In the genomic region with DNA sequence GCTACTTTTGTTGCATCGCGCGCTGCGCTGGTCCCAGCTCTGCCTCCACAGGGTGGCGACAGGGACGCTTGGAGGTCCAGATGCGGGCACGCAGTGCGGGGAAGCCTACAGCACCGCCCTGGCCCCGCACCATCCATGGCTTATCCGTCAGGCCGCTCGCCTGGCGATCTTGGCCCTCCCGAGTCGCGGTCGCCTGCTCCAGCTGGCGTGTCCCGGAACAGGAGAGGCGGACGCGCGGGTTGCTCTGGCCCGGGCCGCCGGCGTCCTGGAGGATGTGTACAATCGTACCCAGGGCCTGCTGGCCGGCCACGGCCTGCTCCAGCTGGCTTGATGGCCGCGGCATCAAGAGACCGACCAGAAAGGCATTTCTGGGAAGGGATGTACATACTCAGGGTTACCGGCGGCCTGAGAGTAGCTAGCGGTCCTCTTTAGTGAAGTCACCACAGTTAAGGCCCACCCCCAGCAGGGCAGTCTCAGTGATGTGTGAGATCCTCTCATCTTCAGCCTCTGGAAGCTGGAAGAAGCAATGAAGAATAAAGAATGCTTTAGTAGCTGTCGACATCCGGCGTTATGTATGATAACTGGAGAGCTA, we compare ENCODE assay signal across 9 mouse cellular contexts. TPM values are rescaled to one million over a fixed set of nuclear protein-coding genes. Genes with fewer than 3 reads are reported as not detected.
DNase-seq lines count a peak whose midpoint lies in the region; ATAC-seq lines count a peak whose summit lies in the region.
"Had no signal": no experiment of that assay in that cellular context is flagged by ENCODE, and none has a peak within 500 bp of the region (broad histone marks: within the 10 kb centered on the region; RNA-seq: fewer than 3 reads in every experiment).

No protein-coding gene starts in this region.

- peaks cover 15% of the 10 kb centered on the region for H3K4me1 ChIP-seq in embryonic facial prominence, embryonic 10.5 days
- peaks cover 11% of the 10 kb centered on the region for H3K4me1 ChIP-seq in heart, embryonic 12.5 days (replicated peaks)
- 0 out of 2 replicates have a peak, but pooled peaks cover 7% of the 10 kb centered on the region for H3K4me1 ChIP-seq in midbrain, embryonic 12.5 days

- DNase-seq in ovary, postnatal 36 days (ENCODE audit: low spot score) = peak; percentile 48
- DNase-seq in ovary, adult 18-20 months (ENCODE audit: low spot score) = no peak
- peak; percentile 71 for DNase-seq in embryonic facial prominence, embryonic 10.5 days (ENCODE audit: low spot score)
- DNase-seq in kidney, postnatal 25 days = peak; percentile 40 to 60
- no peak for DNase-seq in layer of hippocampus, adult 9-10 months (ENCODE audit: low spot score)
- DNase-seq in left cerebral cortex, postnatal 25 days (ENCODE audit: low spot score in 2 of 2) = no peak

- ATAC-seq in heart, embryonic 12.5 days (ENCODE audit: insufficient number of reproducible peaks, low FRiP score) = peak; percentile 61; the same call in 1 of the 2 replicates
- ATAC-seq in midbrain, embryonic 12.5 days (ENCODE audit: low FRiP score, low read depth) = peak; percentile 47
- ATAC-seq: Patski had no signal

- H3K9ac ChIP-seq in heart, embryonic 12.5 days = peak overlapping the region; percentile 68
- peak overlapping the region; percentile 54 for H3K9ac ChIP-seq in midbrain, embryonic 12.5 days (replicated peaks)

- WGBS in embryonic facial prominence, embryonic 10.5 days = 9% methylated on average over 41 of the region's 41 CpGs
- WGBS in heart, embryonic 12.5 days = 6% methylated on average over 41 of the region's 41 CpGs
- WGBS in midbrain, embryonic 12.5 days = 10% methylated on average over 41 of the region's 41 CpGs

- no peaks in the 10 kb centered on the region for H3K9me3 ChIP-seq in embryonic facial prominence, embryonic 10.5 days
- no peaks in the 10 kb centered on the region for H3K9me3 ChIP-seq in heart, embryonic 12.5 days (replicated peaks)
- H3K9me3 ChIP-seq in midbrain, embryonic 12.5 days = no peaks in the 10 kb centered on the region

- peak overlapping the region; percentile 48 for H3K4me3 ChIP-seq in embryonic facial prominence, embryonic 10.5 days
- peak overlapping the region; percentile 39 for H3K4me3 ChIP-seq in heart, embryonic 12.5 days
- peak overlapping the region; percentile 29 for H3K4me3 ChIP-seq in midbrain, embryonic 12.5 days

- H3K36me3 ChIP-seq in embryonic facial prominence, embryonic 10.5 days (replicated peaks) = no peaks in the 10 kb centered on the region
- H3K36me3 ChIP-seq in heart, embryonic 12.5 days = no peaks in the 10 kb centered on the region
- H3K36me3 ChIP-seq in midbrain, embryonic 12.5 days = no peaks in the 10 kb centered on the region

- peak overlapping the region; percentile 79 for H3K27ac ChIP-seq in embryonic facial prominence, embryonic 10.5 days (replicated peaks)
- H3K27ac ChIP-seq in heart, embryonic 12.5 days (ENCODE audit: poor library complexity, severe bottlenecking) = peak overlapping the region; percentile 36; the same call in 1 of the 2 replicates
- peak overlapping the region; percentile 54 for H3K27ac ChIP-seq in midbrain, embryonic 12.5 days (replicated peaks)

- intact Hi-C loops in left cerebral cortex, postnatal 25 days (cut with DNase I) = no loop called here

- peaks cover 27% of the 10 kb centered on the region for H3K27me3 ChIP-seq in embryonic facial prominence, embryonic 10.5 days (replicated peaks; ENCODE audit: low read depth, poor library complexity, severe bottlenecking)
- 0 out of 2 replicates have a peak, but pooled peaks cover 4% of the 10 kb centered on the region for H3K27me3 ChIP-seq in heart, embryonic 12.5 days (replicated peaks)
- peaks cover 18% of the 10 kb centered on the region for H3K27me3 ChIP-seq in midbrain, embryonic 12.5 days
- H3K27me3 ChIP-seq: Patski had no signal

- H3K4me2 ChIP-seq in heart, embryonic 12.5 days = peak overlapping the region; percentile 67
- peak overlapping the region; percentile 46 for H3K4me2 ChIP-seq in midbrain, embryonic 12.5 days (replicated peaks)

RNA-seq across cellular contexts. Expression of a gene that starts 1.3 kb away (rescaled TPM):
- polyA plus RNA-seq in embryonic facial prominence, embryonic 10.5 days (2016; fragmentation: Nextera tagmentation; extraction: Ambion mirVana) = 0.43 and 0.44 TPM in 2 replicates
- polyA plus RNA-seq in heart, embryonic 12.5 days (2016; fragmentation: Nextera tagmentation; extraction: Ambion mirVana) = 0.23 and 0.65 TPM in 2 replicates
- 0.26 TPM in 1 of 2 replicates, not detected in the other for polyA plus RNA-seq in midbrain, embryonic 12.5 days (2016; fragmentation: Nextera tagmentation; extraction: Ambion mirVana)
- not detected for total RNA-seq in left cerebral cortex, postnatal 25 days (2021)
- polyA plus RNA-seq: Patski had no signal

RNA-seq across cellular contexts. Expression of a gene that starts 4.9 kb away (rescaled TPM):
- polyA plus RNA-seq in embryonic facial prominence, embryonic 10.5 days (2016; fragmentation: Nextera tagmentation; extraction: Ambion mirVana) = 1,123 and 1,132 TPM in 2 replicates
- polyA plus RNA-seq in heart, embryonic 12.5 days (2016; fragmentation: Nextera tagmentation; extraction: Ambion mirVana) = 575 and 577 TPM in 2 replicates
- 774 and 783 TPM in 2 replicates for polyA plus RNA-seq in midbrain, embryonic 12.5 days (2016; fragmentation: Nextera tagmentation; extraction: Ambion mirVana)
- total RNA-seq in left cerebral cortex, postnatal 25 days (2021) = 100 to 1,000 TPM; 172 to 186 TPM

RNA-seq across cellular contexts. Expression of a gene that starts 5.9 kb away (rescaled TPM):
- polyA plus RNA-seq in embryonic facial prominence, embryonic 10.5 days (2016; fragmentation: Nextera tagmentation; extraction: Ambion mirVana) = not detected in 2 replicates
- 0.30 and 0.54 TPM in 2 replicates for polyA plus RNA-seq in heart, embryonic 12.5 days (2016; fragmentation: Nextera tagmentation; extraction: Ambion mirVana)
- not detected in 2 replicates for polyA plus RNA-seq in midbrain, embryonic 12.5 days (2016; fragmentation: Nextera tagmentation; extraction: Ambion mirVana)
- not detected for total RNA-seq in left cerebral cortex, postnatal 25 days (2021)
- polyA plus RNA-seq: Patski had no signal

RNA-seq across cellular contexts. Expression of a gene that starts 12.5 kb away (rescaled TPM):
- not detected in 2 replicates for polyA plus RNA-seq in embryonic facial prominence, embryonic 10.5 days (2016; fragmentation: Nextera tagmentation; extraction: Ambion mirVana)
- polyA plus RNA-seq in heart, embryonic 12.5 days (2016; fragmentation: Nextera tagmentation; extraction: Ambion mirVana) = not detected in 2 replicates
- not detected in 2 replicates for polyA plus RNA-seq in midbrain, embryonic 12.5 days (2016; fragmentation: Nextera tagmentation; extraction: Ambion mirVana)
- total RNA-seq in left cerebral cortex, postnatal 25 days (2021) = not detected
- polyA plus RNA-seq: Patski had no signal

RNA-seq across cellular contexts. Expression of a gene that starts 15.2 kb away (rescaled TPM):
- polyA plus RNA-seq in embryonic facial prominence, embryonic 10.5 days (2016; fragmentation: Nextera tagmentation; extraction: Ambion mirVana) = 0.35 and 0.77 TPM in 2 replicates
- polyA plus RNA-seq in heart, embryonic 12.5 days (2016; fragmentation: Nextera tagmentation; extraction: Ambion mirVana) = 9.7 and 11.3 TPM in 2 replicates
- 0.46 TPM in 1 of 2 replicates, not detected in the other for polyA plus RNA-seq in midbrain, embryonic 12.5 days (2016; fragmentation: Nextera tagmentation; extraction: Ambion mirVana)
- total RNA-seq in left cerebral cortex, postnatal 25 days (2021) = not detected

Comparison
In these comparisons a context has a peak if more than half of its experiments do, and no peak if none do; other contexts are left out.
1. DNase-seq: peak in ovary, postnatal 36 days (single experiment), embryonic facial prominence, embryonic 10.5 days (single experiment) and kidney, postnatal 25 days (2 of 2); none in ovary, adult 18-20 months (single experiment), layer of hippocampus, adult 9-10 months (single experiment) and left cerebral cortex, postnatal 25 days (0 of 2).
2. Peak in every context shown above with its lines, with median percentiles within 50 percentile points of each other: H3K27ac ChIP-seq and H3K4me3 ChIP-seq.